26 mouse cellular contexts compared by ENCODE assay signal in genomic region chr17:31153785-31154184, GRCm38 (mm10). TPM values are rescaled to one million over a fixed set of nuclear protein-coding genes. Genes with fewer than 3 reads are reported as not detected.
DNase-seq lines count a peak whose midpoint lies in the region; ATAC-seq and TF ChIP-seq lines count a peak whose summit lies in the region.
"Had no signal": no experiment of that assay in that cellular context is flagged by ENCODE, and none has a peak within 500 bp of the region (broad histone marks: within the 10 kb centered on the region; RNA-seq: fewer than 3 reads in every experiment).

No protein-coding gene starts in this region.

- no peaks in the 10 kb centered on the region for H3K36me3 ChIP-seq in kidney, embryonic 16.5 days (ENCODE audit: insufficient read depth, low read length)
- H3K36me3 ChIP-seq: embryonic facial prominence, embryonic 13.5 days; forebrain, embryonic 12.5 days; G1E had no signal

- no peaks in the 10 kb centered on the region for H3K9me3 ChIP-seq in kidney, embryonic 16.5 days (ENCODE audit: low read length)
- H3K9me3 ChIP-seq: embryonic facial prominence, embryonic 13.5 days; forebrain, embryonic 12.5 days had no signal

- 0 out of 2 replicates have a peak overlapping the region, but pooled peaks have one; percentile 1 for H3K4me2 ChIP-seq in kidney, embryonic 16.5 days (replicated peaks; ENCODE audit: low read depth, low read length)
- H3K4me2 ChIP-seq: embryonic facial prominence, embryonic 13.5 days; forebrain, embryonic 12.5 days; hindbrain, embryonic 14.5 days had no signal

- WGBS in kidney, embryonic 16.5 days = 63% methylated on average over 8 of the region's 8 CpGs

- H3K4me3 ChIP-seq in kidney, embryonic 16.5 days (ENCODE audit: low read length) = no peak overlapping the region
- no peak overlapping the region for H3K4me3 ChIP-seq in layer of hippocampus, adult 2 months
- H3K4me3 ChIP-seq: embryonic facial prominence, embryonic 13.5 days; forebrain, embryonic 12.5 days had no signal

- H3K4me1 ChIP-seq in kidney, embryonic 16.5 days (ENCODE audit: insufficient read depth, low read length) = 0 out of 2 replicates have a peak, but pooled peaks cover 5% of the 10 kb centered on the region
- H3K4me1 ChIP-seq: embryonic facial prominence, embryonic 13.5 days had no signal

- no peak overlapping the region for H3K9ac ChIP-seq in kidney, embryonic 16.5 days (replicated peaks; ENCODE audit: low read length)
- H3K9ac ChIP-seq: embryonic facial prominence, embryonic 13.5 days; forebrain, embryonic 12.5 days; hindbrain, embryonic 14.5 days had no signal

- no peak overlapping the region for H3K27ac ChIP-seq in kidney, embryonic 16.5 days (ENCODE audit: low read length)
- H3K27ac ChIP-seq in layer of hippocampus, adult 2 months = no peak overlapping the region
- H3K27ac ChIP-seq: embryonic facial prominence, embryonic 13.5 days; forebrain, embryonic 12.5 days; hindbrain, embryonic 14.5 days had no signal

- TF ChIP-seq CTCF in layer of hippocampus, adult 2 months (conservative IDR thresholded peaks at IDR 0.05) = no peak

- ATAC-seq in kidney, embryonic 16.5 days (ENCODE audit: low FRiP score, low TSS enrichment) = no peak
- ATAC-seq in common myeloid progenitor, adult 5-6 weeks (replicated peaks; ENCODE audit: low read depth, poor library complexity, severe bottlenecking) = peak; percentile 83
- ATAC-seq: CD4-positive, CD25-positive, alpha-beta regulatory T cell, adult 4 months; forebrain, embryonic 16.5 days had no signal

- H3K27me3 ChIP-seq in kidney, embryonic 16.5 days (ENCODE audit: insufficient read depth, low read length) = no peaks in the 10 kb centered on the region
- H3K27me3 ChIP-seq: embryonic facial prominence, embryonic 13.5 days; forebrain, embryonic 12.5 days had no signal

- intact Hi-C loops in gastrocnemius, postnatal 14 days (cut with DNase I; ENCODE audit: low total_unique reads) = no loop called here

- DNase-seq in kidney, adult 11 months = no peak
- peak; percentile 72 for DNase-seq in 416B (ENCODE audit: low read depth)
- DNase-seq in thymus, postnatal 14 days = peak; percentile 47
- DNase-seq in gastrocnemius, postnatal 14 days = no peak
- no peak for DNase-seq in cerebellum, adult 11-12 months
- no peak for DNase-seq in layer of hippocampus, adult 2 months (ENCODE audit: low spot score in 2 of 2)
- DNase-seq: adrenal gland, adult 8-10 months; adrenal gland, postnatal 36 days; B cell, adult 2 months; cerebellum, adult 8-10 months; cerebellum, postnatal 25 days; gastrocnemius, postnatal 10 days; heart, postnatal 10 days; heart, postnatal 4 days had no signal

RNA-seq across cellular contexts. Expression of gene Tff2, which starts 9.7 kb away (rescaled TPM):
- polyA plus RNA-seq in kidney, embryonic 16.5 days (2015; fragmentation: Nextera tagmentation; extraction: Ambion mirVana) = 2.1 and 2.3 TPM in 2 replicates
- total RNA-seq in common myeloid progenitor, adult 5-6 weeks (2017) = not detected in 2 replicates
- total RNA-seq in gastrocnemius, postnatal 14 days (2021) = not detected
- not detected for total RNA-seq in layer of hippocampus, adult 2 months (2021)
- total RNA-seq: adrenal gland, adult 8-10 months; adrenal gland, postnatal 36 days; G1E; gastrocnemius, postnatal 10 days; heart, adult 8-10 months; heart, postnatal 10 days; heart, postnatal 4 days had no signal
- polyA plus RNA-seq: CD4-positive, CD25-positive, alpha-beta regulatory T cell, adult 4 months; embryonic facial prominence, embryonic 13.5 days; forebrain, embryonic 12.5 days; forebrain, embryonic 16.5 days; frontal cortex, adult 2 months; G1E; heart, embryonic 14.5 days; hindbrain, embryonic 14.5 days had no signal

RNA-seq across cellular contexts. Expression of gene Tff1, which starts 11.3 kb away (rescaled TPM):
- polyA plus RNA-seq in kidney, embryonic 16.5 days (2015; fragmentation: Nextera tagmentation; extraction: Ambion mirVana) = 0.35 TPM in 1 of 2 replicates, not detected in the other
- not detected in 2 replicates for total RNA-seq in common myeloid progenitor, adult 5-6 weeks (2017)
- total RNA-seq in gastrocnemius, postnatal 14 days (2021) = not detected
- total RNA-seq in layer of hippocampus, adult 2 months (2021) = not detected
- total RNA-seq: adrenal gland, adult 8-10 months; adrenal gland, postnatal 36 days; G1E; gastrocnemius, postnatal 10 days; heart, adult 8-10 months; heart, postnatal 10 days; heart, postnatal 4 days had no signal
- polyA plus RNA-seq: CD4-positive, CD25-positive, alpha-beta regulatory T cell, adult 4 months; embryonic facial prominence, embryonic 13.5 days; forebrain, embryonic 12.5 days; forebrain, embryonic 16.5 days; frontal cortex, adult 2 months; G1E; heart, embryonic 14.5 days; hindbrain, embryonic 14.5 days had no signal

RNA-seq across cellular contexts. Expression of gene Tff3, which starts 24.3 kb away (rescaled TPM):
- 0.36 and 0.41 TPM in 2 replicates for polyA plus RNA-seq in kidney, embryonic 16.5 days (2015; fragmentation: Nextera tagmentation; extraction: Ambion mirVana)
- total RNA-seq in common myeloid progenitor, adult 5-6 weeks (2017) = not detected in 2 replicates
- total RNA-seq in gastrocnemius, postnatal 14 days (2021) = not detected
- not detected for total RNA-seq in layer of hippocampus, adult 2 months (2021)
- total RNA-seq: adrenal gland, adult 8-10 months; adrenal gland, postnatal 36 days; G1E; gastrocnemius, postnatal 10 days; heart, adult 8-10 months; heart, postnatal 10 days; heart, postnatal 4 days had no signal
- polyA plus RNA-seq: CD4-positive, CD25-positive, alpha-beta regulatory T cell, adult 4 months; embryonic facial prominence, embryonic 13.5 days; forebrain, embryonic 16.5 days; G1E; heart, embryonic 14.5 days had no signal

RNA-seq across cellular contexts. Expression of gene Tmprss3, which starts 45.0 kb away (rescaled TPM):
- polyA plus RNA-seq in kidney, embryonic 16.5 days (2015; fragmentation: Nextera tagmentation; extraction: Ambion mirVana) = not detected in 2 replicates
- total RNA-seq in common myeloid progenitor, adult 5-6 weeks (2017) = 2.9 and 4.2 TPM in 2 replicates
- not detected for total RNA-seq in gastrocnemius, postnatal 14 days (2021)
- total RNA-seq in layer of hippocampus, adult 2 months (2021) = not detected
- total RNA-seq: adrenal gland, adult 8-10 months; adrenal gland, postnatal 36 days; G1E; heart, adult 8-10 months; heart, postnatal 10 days; heart, postnatal 4 days had no signal
- polyA plus RNA-seq: embryonic facial prominence, embryonic 13.5 days; forebrain, embryonic 12.5 days; forebrain, embryonic 16.5 days; G1E; gonadal fat pad, adult 2 months had no signal

RNA-seq across cellular contexts. Expression of gene Ubash3a, which starts 53.9 kb away (rescaled TPM):
- polyA plus RNA-seq in kidney, embryonic 16.5 days (2015; fragmentation: Nextera tagmentation; extraction: Ambion mirVana) = 0.28 and 0.40 TPM in 2 replicates
- total RNA-seq in common myeloid progenitor, adult 5-6 weeks (2017) = 35.5 and 37.7 TPM in 2 replicates
- not detected for total RNA-seq in gastrocnemius, postnatal 14 days (2021)
- total RNA-seq in layer of hippocampus, adult 2 months (2021) = under 1 TPM; 0.66 to 0.95 TPM
- total RNA-seq: gastrocnemius, postnatal 10 days had no signal
- polyA plus RNA-seq: forebrain, embryonic 16.5 days; frontal cortex, adult 2 months; G1E; hindbrain, embryonic 14.5 days had no signal

Comparison
In these comparisons a context has a peak if more than half of its experiments do, and no peak if none do; other contexts are left out.
1. DNase-seq: peak in 416B (single experiment) and thymus, postnatal 14 days (single experiment); none in kidney, adult 11 months (single experiment), gastrocnemius, postnatal 14 days (single experiment), cerebellum, adult 11-12 months (single experiment) and layer of hippocampus, adult 2 months (0 of 2).